Mouse (Mus musculus) spleen, adult 2 months (tissue): ENCODE results near the gene Rnf34. TPM values are rescaled to one million over a fixed set of nuclear protein-coding genes. Genes with fewer than 3 reads are reported as not detected.
A peak's percentile ranks its signal among the peaks of the same experiment; 100 is the strongest.

Experiments used
- DNase-seq, 2 experiments: peaks; one replicate each; pipeline versions ENCODE4 v3.0.0 to v3.0.0-alpha.2; 2012 to 2021; ENCODE audit warnings: low spot score in 2 of 2, low read depth in 1 of 2
- H3K27ac ChIP-seq: fragments of 200-500 bp; 2 replicates; pipeline ENCODE4 v1.5.1; 2012; ENCODE audit warnings: low read length, inconsistent platforms; ENCODE audit not compliant: insufficient read depth
- H3K27me3 ChIP-seq: fragments of 200-500 bp; 2 replicates; pipeline ENCODE4 v1.6.1; 2012; ENCODE audit warnings: mild to moderate bottlenecking, moderate library complexity, low read length, inconsistent platforms; ENCODE audit not compliant: control insufficient read depth, insufficient read depth
- H3K36me3 ChIP-seq: fragments of 200-500 bp; 2 replicates; pipeline ENCODE4 v1.6.1; 2012; ENCODE audit warnings: mild to moderate bottlenecking, low read length, inconsistent platforms; ENCODE audit not compliant: control insufficient read depth, insufficient read depth
- H3K4me1 ChIP-seq: fragments of 200-500 bp; 2 replicates; pipeline ENCODE4 v1.6.1; 2011; ENCODE audit warnings: inconsistent platforms; ENCODE audit not compliant: control insufficient read depth, insufficient read depth, insufficient read length
- H3K4me3 ChIP-seq: fragments of 200-500 bp; 2 replicates; pipeline ENCODE4 v1.5.1; 2011; ENCODE audit warnings: mild to moderate bottlenecking, inconsistent platforms; ENCODE audit not compliant: insufficient read depth, insufficient read length; ENCODE audit errors: extremely low read depth
- CTCF ChIP-seq: fragments of 200-500 bp; IDR thresholded peaks from 2 replicates; pipeline ENCODE4 v1.5.1; 2011; ENCODE audit warnings: mild to moderate bottlenecking, inconsistent platforms; ENCODE audit not compliant: insufficient read depth, insufficient read length, insufficient replicate concordance; ENCODE audit errors: extremely low read depth
- POLR2A ChIP-seq: fragments of 200-500 bp; IDR thresholded peaks from 2 replicates; pipeline ENCODE4 v1.6.1; 2011; ENCODE audit warnings: low read depth, low read length, inconsistent platforms
- WGBS: fragments of 180-500 bp; shearing (Covaris S2); methylation state at CpG from one replicate; pipeline ENCODE4 v1.1.7; 2018; 5-methylcytosine and 5-hydroxymethylcytosine counted together
- polyA plus RNA-seq: library from polyadenylated mRNA; depleted of rRNA; stranded (reverse); fragments of >200 nt; gene quantifications from 2 replicates; pipeline ENCODE4 v1.2.3, GENCODE M21; 2012

The Rnf34 gene
- polyA plus RNA-seq, 1 experiment, result 7.0 TPM

DNA sequence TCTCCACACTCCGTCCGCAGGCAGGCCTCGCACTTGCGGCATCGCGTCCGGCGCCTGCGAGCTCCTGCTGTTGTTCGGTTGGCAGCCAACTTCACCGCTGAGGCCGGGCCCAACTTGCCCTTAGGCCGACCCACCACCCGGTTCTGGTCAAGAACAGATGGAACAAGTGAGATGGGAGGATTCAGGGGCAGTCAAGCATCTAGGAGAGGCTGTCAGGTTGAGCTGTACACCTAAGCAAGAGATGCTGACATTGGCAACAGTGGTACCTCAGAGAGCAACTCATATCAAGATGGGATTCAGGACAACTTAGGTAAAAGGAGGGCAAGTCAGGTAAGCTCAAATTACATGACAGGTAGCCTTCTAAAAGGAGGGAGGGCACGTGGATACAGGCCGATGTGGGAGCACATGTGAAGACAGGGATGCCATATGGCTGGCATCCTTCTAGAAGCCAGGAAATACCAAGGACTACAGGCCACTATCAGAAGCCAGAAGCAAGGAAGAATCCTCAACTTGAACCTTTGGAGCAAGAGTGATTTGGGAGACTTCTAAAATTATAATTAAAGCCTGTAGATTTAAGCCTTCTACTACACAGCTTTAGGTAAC, 38.9 kb downstream of the Rnf34 start:
- H3K4me3 ChIP-seq, result no peak overlapping the region
- no peaks in the 10 kb centered on the region; the same call in 1 of the 2 replicates for H3K4me1 ChIP-seq
- 0 out of 2 replicates have a peak, but pooled peaks cover 1% of the 10 kb centered on the region for H3K36me3 ChIP-seq
- TF ChIP-seq POLR2A, result no peak
- TF ChIP-seq CTCF, result no peak
- H3K27ac ChIP-seq, result no peak overlapping the region
- 97% methylated on average over 16 of the region's 16 CpGs for WGBS
- DNase-seq, result no peak
- no peaks in the 10 kb centered on the region for H3K27me3 ChIP-seq

- DNase-seq, result no peak
- Histone ChIP-seq H3K4me1 (peaks cover 8% of the 10 kb centered on the region; the same call in 1 of the 2 replicates), H3K27ac (no peak overlapping the region), H3K27me3 (no peaks in the 10 kb centered on the region), H3K36me3 (0 out of 2 replicates have a peak, but pooled peaks cover 1% of the 10 kb centered on the region), H3K4me3 (no peak overlapping the region)
- WGBS, result 91% methylated on average over 2 of the region's 2 CpGs
- TF ChIP-seq POLR2A (no peak), CTCF (no peak)
Observed at GRCm38 (mm10) chr5:122890396-122890795, 40.5 kb downstream of the Rnf34 start.

DNA sequence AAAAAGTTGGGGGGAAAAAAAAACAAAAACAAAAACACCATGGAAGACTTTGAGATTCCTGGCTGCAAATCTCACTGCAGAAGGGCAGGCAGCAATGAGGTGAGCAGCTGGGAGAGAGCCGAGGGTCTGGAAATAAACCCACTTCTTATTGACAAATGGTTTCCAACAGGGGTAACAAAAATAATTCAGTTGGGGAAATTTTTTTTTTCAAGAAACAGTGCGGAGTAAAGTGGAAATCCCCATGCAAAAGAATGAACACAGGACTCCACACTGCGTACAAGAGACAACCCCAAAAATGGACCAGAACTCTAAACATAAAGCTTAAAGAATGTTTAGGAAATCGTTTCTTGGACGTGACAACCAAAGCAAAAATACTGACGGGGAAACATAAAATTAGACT, 43.4 kb downstream of the Rnf34 start:
- peaks cover 11% of the 10 kb centered on the region; the same call in 1 of the 2 replicates for H3K4me1 ChIP-seq
- 64% methylated on average over 6 of the region's 6 CpGs for WGBS
- H3K27me3 ChIP-seq, result no peaks in the 10 kb centered on the region
- 0 out of 2 replicates have a peak, but pooled peaks cover 1% of the 10 kb centered on the region for H3K36me3 ChIP-seq
- H3K4me3 ChIP-seq, result no peak overlapping the region
- no peak for DNase-seq
- no peak overlapping the region for H3K27ac ChIP-seq
- no peak for TF ChIP-seq CTCF
- no peak for TF ChIP-seq POLR2A

DNA sequence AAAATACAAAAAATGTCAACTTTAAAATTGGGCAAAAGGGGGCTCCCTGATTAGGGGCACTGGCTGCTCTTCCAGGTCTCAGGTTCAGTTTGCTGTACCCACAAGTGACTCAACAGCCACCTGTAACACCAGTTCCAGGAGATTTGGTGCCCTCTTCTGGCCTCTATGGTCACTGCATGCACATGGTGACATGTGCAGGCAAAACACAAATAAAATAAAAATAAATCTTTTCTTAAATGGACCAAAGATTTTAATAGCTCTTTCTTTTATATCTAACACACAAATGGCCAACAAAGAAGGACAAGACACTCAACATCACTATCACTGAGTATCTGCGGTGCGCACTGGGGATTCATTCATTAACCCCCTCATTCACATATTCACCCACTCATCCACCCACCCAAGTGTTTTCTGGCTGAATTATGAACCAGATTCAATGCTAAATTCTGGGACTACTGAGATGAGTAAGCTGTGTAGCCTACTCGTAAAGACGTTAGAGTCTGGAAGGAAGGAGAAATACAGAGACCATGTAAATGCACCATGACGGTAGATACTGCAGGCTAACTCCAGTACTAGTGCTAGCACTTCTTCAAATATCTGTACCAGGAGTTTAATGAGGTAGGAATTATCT, 44.3 kb downstream of the Rnf34 start:
- Histone ChIP-seq H3K27ac (no peak overlapping the region), H3K4me1 (peaks cover 17% of the 10 kb centered on the region; the same call in 1 of the 2 replicates), H3K27me3 (no peaks in the 10 kb centered on the region), H3K4me3 (no peak overlapping the region), H3K36me3 (no peaks in the 10 kb centered on the region)
- WGBS, result 82% methylated on average over 5 of the region's 5 CpGs
- peak; percentile 41 to 69 for DNase-seq
- TF ChIP-seq POLR2A, result no peak
- TF ChIP-seq CTCF, result peak; percentile 46; the same call in 1 of the 2 replicates

GRCm38 (mm10) chr5:122894821-122895220, 45.0 kb downstream of the Rnf34 start:
- Histone ChIP-seq H3K4me3 (no peak overlapping the region), H3K27ac (peak overlapping the region; percentile 50; the same call in 1 of the 2 replicates), H3K27me3 (no peaks in the 10 kb centered on the region), H3K36me3 (no peaks in the 10 kb centered on the region), H3K4me1 (peaks cover 17% of the 10 kb centered on the region; the same call in 1 of the 2 replicates)
- DNase-seq, result peak in 1 of 2 experiments; percentile 34
- TF ChIP-seq POLR2A, result no peak
- no peak for TF ChIP-seq CTCF
- 24% methylated on average over 4 of the region's 4 CpGs for WGBS

- TF ChIP-seq POLR2A, result no peak
- no peak for TF ChIP-seq CTCF
- WGBS, result 85% methylated on average over 6 of the region's 6 CpGs
- DNase-seq, result no peak
- H3K4me1 ChIP-seq, result peaks cover 17% of the 10 kb centered on the region; the same call in 1 of the 2 replicates
- no peaks in the 10 kb centered on the region for H3K27me3 ChIP-seq
- no peak overlapping the region for H3K27ac ChIP-seq
- no peak overlapping the region for H3K4me3 ChIP-seq
- H3K36me3 ChIP-seq, result no peaks in the 10 kb centered on the region
Observed at GRCm38 (mm10) chr5:122898153-122898552, 48.3 kb downstream of the Rnf34 start.
